Mouse (Mus musculus): ENCODE results near the gene Sh2d1b2. TPM values are rescaled to one million over a fixed set of nuclear protein-coding genes. Genes with fewer than 3 reads are reported as not detected.
A peak's percentile ranks its signal among the peaks of the same experiment; 100 is the strongest.
"Not testable (repeated sequence)": the region's sequence is repeated elsewhere in the genome, so short reads cannot be mapped to it uniquely, and the experiment has no call there.

Gene Sh2d1b2
- not detected in 2 replicates for total RNA-seq (2021)
- long read RNA-seq: 0 reads

DNA sequence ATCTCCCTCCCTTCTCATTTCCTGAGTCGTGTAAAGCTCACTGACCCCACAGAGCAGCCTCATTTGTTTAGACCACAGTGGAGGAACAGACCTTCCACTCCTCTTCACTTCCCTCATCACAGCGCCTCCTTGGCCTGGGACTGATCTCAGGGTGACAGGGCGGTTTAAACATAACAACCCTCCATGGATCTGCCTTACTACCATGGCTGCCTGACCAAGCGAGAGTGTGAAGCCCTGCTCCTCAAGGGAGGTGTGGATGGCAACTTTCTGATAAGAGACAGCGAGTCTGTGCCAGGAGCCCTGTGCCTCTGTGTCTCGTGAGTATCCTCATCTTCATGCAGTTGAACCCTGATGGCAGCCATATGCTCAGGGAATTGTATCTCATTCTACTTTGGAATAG, at the start of gene Sh2d1b2:
Gene Sh2d1b2, plus strand, starts transcription at position 62 of the 400 bp plus-strand sequence.
- DNase-seq: not testable (repeated sequence)

- DNase-seq: no peak
Observed at GRCm38 (mm10) chr1:170185137-170185536, 47.4 kb upstream of the Sh2d1b2 start.

- DNase-seq: no peak
Observed at GRCm38 (mm10) chr1:170186531-170186930, 46.0 kb upstream of the Sh2d1b2 start.

GRCm38 (mm10) chr1:170188601-170189000, 43.9 kb upstream of the Sh2d1b2 start:
- DNase-seq: peak; percentile 60

DNA sequence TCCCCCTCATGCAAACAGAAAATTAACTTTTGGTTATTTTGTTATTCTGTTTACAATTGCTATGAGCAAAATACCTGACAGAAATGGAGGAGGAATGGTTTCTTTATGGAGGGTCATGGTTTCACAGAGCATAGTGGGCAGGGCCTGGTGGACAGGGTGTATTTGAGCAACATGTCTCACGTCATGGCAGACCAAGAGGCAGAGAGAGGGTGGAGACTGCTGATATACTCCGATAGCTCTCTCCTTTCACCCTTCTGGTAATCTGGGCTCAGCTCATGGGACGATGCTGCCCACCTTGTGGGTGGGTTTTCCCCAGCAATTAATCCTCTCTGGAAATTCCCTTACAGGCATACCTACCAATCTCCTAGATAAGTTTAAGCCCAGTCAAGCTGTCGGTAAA, 42.3 kb upstream of the Sh2d1b2 start:
- no peak for DNase-seq

- no peak for DNase-seq
Observed at GRCm38 (mm10) chr1:170191925-170192324, 40.6 kb upstream of the Sh2d1b2 start.

DNA sequence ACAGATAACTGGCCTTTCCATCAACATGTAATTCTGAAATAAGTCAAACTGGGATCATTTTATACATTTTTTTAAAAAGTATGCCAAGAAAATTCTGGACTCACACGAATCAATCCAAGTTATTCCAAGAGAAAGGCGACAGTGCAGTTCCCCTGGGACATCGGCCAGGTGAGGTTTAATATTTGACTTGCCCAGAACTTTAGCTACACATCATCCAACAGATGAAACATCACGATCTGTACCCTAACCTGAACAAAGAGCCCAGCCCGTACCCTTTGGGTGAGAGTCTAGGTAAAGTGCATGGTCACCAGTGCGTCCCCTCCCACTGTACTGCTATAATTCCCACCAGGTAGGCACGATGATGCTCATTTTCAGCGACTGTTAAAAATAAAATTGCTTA, 36.3 kb upstream of the Sh2d1b2 start:
- DNase-seq: no peak

DNA sequence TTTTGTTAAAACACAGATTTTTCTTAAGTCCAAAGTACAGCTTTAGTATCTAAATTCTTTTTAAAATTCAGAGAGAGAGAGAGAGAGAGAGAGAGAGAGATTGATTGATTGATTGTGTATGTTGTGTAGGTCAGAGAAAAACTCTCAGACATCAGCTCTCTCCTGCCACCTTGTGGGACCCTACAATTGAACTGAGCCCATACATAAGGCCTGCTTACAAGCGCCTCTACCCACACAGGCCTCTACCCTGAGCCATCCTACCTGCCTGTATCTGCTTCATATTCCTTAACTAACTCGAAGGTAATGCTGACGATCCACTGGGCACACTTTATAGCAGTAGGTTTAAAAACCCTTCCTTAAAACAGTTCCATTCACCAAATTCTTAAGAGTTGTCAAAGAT, 32.2 kb upstream of the Sh2d1b2 start:
- DNase-seq: no peak

DNA sequence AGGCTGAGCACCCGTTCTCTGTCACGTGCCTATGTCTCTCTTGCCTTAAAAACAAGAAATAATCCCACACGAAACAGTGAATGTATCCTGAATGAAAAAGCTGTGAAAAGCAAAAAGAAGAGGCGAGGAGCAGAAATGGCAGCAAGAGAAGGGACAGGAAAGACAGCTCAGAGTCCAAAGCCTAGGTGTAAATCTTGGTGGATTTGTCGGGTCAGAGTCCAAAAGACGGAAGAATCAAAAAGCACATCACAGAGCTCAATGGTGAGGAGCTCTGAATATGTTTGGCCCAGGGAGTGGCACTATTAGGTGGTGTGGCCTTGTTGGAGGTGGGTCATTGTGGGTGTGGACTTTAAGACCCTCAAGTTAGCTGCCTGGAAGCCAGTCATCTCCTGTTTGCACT, 26.2 kb upstream of the Sh2d1b2 start:
- no peak for DNase-seq

- no peak for DNase-seq
Observed at GRCm38 (mm10) chr1:170213181-170213879, 19.2 kb upstream of the Sh2d1b2 start.

DNA sequence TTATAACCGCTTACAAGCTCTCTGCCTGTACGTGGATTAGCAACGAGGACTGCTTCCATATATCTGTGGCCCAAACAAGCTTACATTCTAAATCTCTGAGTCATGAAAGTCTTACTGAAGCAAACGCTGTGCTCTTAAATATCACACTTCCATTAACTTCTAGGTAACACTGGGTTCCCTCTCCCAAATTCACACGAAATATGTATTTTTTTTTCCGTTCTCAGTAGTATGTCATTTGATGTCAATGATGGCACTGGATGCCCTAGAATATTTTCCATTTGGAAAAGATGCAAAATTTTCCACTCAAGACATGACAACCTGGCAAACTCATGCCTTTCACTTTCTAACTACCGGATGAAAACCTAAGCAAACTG, 18.2 kb upstream of the Sh2d1b2 start:
- DNase-seq: no peak

- DNase-seq: peak; percentile 90
Observed at GRCm38 (mm10) chr1:170214757-170215522, 17.6 kb upstream of the Sh2d1b2 start, which contains the start of gene Uhmk1. TSS of gene Uhmk1 (minus strand) at chr1:170215397.

DNA sequence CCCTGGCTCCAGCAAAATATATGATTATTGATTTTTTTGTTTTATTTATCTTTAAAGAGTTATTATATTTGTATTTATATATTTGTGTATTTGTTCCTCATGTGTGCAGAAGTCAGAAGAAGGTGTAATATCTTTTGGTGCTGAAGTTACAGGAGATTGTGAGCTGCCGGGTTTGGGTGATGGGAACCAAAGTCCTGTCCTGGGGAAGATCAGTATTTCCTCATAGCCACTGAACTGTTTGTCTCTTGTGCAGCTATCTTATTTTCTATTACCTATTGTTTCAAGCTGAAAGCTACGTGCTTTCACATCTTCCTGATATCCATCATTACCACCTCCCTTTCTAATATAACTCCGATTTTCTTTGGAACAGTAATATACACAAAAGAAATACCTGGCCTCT, 17.0 kb upstream of the Sh2d1b2 start:
- DNase-seq: no peak

DNA sequence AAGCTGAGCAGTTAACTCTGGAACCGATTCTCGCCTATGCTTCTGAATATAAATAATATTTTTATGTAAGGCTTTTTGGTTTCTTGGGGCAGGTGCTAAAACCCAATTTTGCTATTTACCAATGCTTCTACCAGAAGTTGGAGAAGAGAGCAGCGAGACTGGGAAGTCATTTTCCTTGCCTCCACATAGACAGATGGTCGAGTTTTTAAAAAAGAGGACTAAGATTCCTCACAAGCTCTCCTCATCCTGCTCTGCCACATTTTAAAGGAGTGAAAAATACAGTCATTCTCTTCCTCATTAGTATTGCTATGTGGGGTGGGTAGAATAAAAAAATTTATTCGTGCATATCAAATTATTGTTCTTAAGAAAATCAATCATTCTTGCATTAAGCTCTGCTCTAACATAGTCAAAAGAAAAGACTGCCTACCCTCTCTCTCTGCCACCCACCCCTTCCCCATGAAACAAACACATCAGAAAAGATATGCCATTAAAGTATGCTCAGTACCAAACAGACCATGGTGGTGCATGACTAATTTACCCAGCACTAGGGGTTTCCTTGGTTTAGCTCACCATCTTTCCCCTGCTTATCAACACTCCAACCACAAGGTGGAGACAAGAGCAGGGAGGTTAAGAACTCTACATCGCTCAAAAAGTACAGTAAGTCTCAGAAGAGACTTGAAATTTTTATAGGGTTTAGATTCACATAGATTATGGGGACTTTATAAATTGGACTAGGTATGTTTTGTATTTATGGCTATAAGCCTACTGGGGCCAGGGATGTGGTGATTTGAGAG, 14.3 kb upstream of the Sh2d1b2 start:
- no peak for DNase-seq

DNA sequence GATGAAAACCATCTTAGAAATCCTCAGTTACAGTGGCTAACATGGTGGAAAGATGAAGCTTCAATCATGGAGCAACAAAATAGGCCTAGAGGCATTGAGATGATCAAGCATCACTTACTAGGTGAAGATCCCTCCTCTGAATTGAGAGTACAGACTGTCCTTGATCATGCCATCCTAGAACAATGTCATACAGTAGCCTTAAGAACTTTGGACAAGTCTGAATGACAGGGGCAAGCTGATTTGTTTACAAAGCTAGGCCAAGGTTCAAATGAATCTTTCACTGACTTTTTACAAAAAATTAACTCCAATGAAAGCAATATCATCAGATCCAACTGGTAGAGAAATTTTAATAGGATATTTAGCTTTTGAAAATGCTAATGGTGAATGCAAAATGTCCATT, 12.2 kb upstream of the Sh2d1b2 start:
- no peak for DNase-seq

- DNase-seq: peak; percentile 6
Observed at GRCm38 (mm10) chr1:170223276-170223675, 9.3 kb upstream of the Sh2d1b2 start.

DNA sequence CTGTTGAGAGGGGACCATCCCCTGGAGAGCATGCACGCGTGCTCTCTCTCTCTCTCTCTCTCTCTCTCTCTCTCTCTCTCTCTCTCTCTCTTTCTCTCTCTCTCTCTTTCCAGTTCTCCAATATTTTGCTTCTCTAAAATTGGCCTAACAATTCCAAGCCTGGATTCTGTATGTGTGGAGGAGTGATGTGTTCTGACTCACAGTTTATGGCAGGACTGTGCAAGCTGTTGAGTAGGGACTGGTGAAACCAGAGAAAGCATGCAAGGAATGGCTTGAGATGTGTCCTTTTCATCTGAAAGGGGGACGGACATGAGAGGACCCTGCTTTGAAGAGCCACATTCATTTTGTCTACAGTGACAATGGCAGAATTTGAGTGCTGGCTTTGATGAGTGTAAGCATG, 12.5 kb downstream of the Sh2d1b2 start:
- no peak for DNase-seq

GRCm38 (mm10) chr1:170254893-170255559, 22.5 kb downstream of the Sh2d1b2 start:
- no peak for DNase-seq

DNA sequence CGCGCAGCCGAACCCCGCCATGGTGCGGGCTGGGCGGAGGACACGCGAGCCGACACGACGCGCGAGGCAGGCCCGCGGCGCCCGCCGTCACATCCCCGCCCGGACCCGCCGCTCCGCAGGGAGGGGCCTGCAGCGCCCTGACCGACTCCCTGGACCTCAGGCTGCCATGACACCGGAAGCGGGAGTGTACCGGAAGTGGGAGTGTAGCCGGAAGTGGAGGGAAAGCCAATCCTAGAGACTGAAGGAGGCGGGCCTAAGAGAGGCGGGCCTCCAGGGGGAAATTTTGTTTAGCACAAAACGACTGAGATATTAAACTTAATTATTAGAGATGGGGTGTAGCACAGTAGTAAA, 23.0 kb downstream of the Sh2d1b2 start:
- peak; percentile 82 for DNase-seq

DNA sequence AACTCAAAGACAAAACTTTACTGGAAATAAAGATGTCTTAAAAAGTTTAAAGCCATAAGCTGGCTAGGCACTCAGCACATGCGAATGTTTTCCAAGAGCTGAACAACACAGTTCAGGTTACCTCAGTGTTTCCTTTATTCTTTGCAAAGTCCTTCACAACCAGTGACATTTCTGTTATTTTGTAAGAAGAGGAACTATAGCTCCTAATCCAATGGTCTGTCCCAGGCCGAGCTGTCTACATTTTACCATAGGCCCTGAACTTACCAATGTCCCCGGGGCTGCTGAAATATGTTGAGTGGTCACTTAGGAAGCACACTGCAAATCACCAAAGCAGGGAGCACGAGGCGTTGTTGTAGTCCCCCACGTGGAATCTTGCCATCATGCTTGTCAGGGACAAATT, 37.7 kb downstream of the Sh2d1b2 start:
- no peak for DNase-seq

GRCm38 (mm10) chr1:170270696-170271095, 38.1 kb downstream of the Sh2d1b2 start:
- DNase-seq: no peak

GRCm38 (mm10) chr1:170273252-170273651, 40.7 kb downstream of the Sh2d1b2 start:
- no peak for DNase-seq
